Mouse (Mus musculus) hindbrain, embryonic 14.5 days (tissue): ENCODE data around the gene Hnrnpf. TPM values are rescaled to one million over a fixed set of nuclear protein-coding genes. Genes with fewer than 3 reads are reported as not detected.

Experiments used
- ATAC-seq: fragments of 200-750 bp; cut with Nextera tagmentation; 2 replicates; pipeline ENCODE4 v1.8.0; 2017; ENCODE audit warnings: moderate number of reproducible peaks, mild to moderate bottlenecking, moderate TSS enrichment, moderate library complexity; ENCODE audit not compliant: low FRiP score
- DNase-seq: peaks from one replicate; pipeline ENCODE4 v3.0.0-alpha.2; 2015; ENCODE audit warnings: low spot score
- H3K27ac ChIP-seq: fragments of 300-500 bp; sonication (generic); 2 replicates; pipeline ENCODE4 v1.5.1; 2014; ENCODE audit warnings: mild to moderate bottlenecking, moderate library complexity
- H3K27me3 ChIP-seq: fragments of 300-500 bp; sonication (generic); 2 replicates; pipeline ENCODE4 v1.6.1; 2014; ENCODE audit warnings: mild to moderate bottlenecking, low read length, mixed read lengths; ENCODE audit not compliant: control insufficient read depth, insufficient read depth
- H3K36me3 ChIP-seq: fragments of 300-500 bp; sonication (generic); replicated peaks from 2 replicates; pipeline ENCODE4 v1.6.1; 2014; ENCODE audit not compliant: control insufficient read depth, insufficient read depth
- H3K4me1 ChIP-seq: fragments of 300-500 bp; sonication (generic); replicated peaks from 2 replicates; pipeline ENCODE4 v1.6.1; 2014; ENCODE audit warnings: antibody characterized with exemption, low read length, mixed read lengths; ENCODE audit not compliant: control insufficient read depth, insufficient read depth
- H3K4me2 ChIP-seq: fragments of 300-500 bp; sonication (generic); replicated peaks from 2 replicates; pipeline ENCODE4 v1.6.1; 2014; ENCODE audit warnings: mild to moderate bottlenecking, moderate library complexity
- H3K4me3 ChIP-seq: fragments of 300-500 bp; sonication (generic); replicated peaks from 2 replicates; pipeline ENCODE4 v1.5.1; 2014; ENCODE audit warnings: mild to moderate bottlenecking, low read length
- H3K9ac ChIP-seq: fragments of 300-500 bp; sonication (generic); 2 replicates; pipeline ENCODE4 v1.6.1; 2014
- H3K9me3 ChIP-seq: fragments of 300-500 bp; sonication (generic); 2 replicates; pipeline ENCODE4 v1.6.1; 2016; ENCODE audit warnings: low read length; ENCODE audit not compliant: control insufficient read depth
- WGBS: fragments of 180-500 bp; shearing (Covaris S2); extraction: QIAGEN DNeasy Blood & Tissue Kit; methylation state at CpG from one replicate; pipeline ENCODE4 v1.1.7; 2014; 5-methylcytosine and 5-hydroxymethylcytosine counted together
- polyA plus RNA-seq: library from polyadenylated mRNA; unstranded; fragments of >200 nt; fragmentation: Nextera tagmentation; extraction: Ambion mirVana; gene quantifications from 2 replicates; pipeline ENCODE4 v1.2.1, GENCODE M21; 2014

Hnrnpf gene
- polyA plus RNA-seq = 254 and 284 TPM in 2 replicates

DNA sequence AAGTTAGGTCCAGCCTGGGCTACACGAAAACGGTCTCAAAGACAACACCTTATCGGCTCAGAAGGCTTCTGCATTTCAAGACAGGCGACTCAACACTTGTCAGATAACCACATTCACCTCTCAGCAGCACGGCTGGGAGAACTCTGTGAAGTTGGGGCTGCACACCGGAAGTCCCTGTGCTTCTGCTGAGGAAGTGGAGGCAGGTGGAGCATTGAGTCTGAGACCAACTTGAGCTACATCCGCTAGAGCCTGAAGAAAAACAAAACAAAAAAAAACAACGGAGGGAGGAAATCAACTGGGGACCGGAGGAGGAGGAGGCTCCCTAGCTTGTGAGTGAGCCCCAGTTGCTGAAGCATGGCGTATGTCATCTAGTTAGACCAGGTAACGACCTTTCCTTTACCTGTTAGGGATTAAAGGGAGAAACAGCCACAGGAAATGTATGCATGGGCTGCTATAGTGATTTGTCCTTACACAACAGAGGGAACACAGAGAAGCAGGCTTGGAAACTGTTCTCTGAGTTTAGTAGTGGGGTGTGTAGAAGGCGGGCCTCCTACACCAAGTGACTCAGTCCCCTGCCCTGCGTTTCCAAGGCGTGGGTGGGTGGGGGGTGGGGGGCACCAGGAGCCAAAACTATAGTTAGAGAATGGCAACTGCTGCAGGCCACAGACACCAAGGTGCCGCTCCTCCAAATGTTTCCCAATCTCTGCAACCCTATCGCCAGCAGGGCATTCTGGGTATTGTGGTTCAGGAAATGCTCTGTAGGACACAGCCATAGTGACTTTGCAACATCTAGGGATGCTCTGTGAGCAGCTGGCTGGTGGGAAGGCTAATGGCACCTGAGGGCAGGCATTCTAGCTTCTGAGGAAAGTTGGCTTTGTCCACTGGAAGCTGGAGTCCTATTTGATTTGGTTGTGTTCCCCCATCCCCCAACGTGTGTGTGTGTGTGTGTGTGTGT lies at the start of gene Hnrnpf:
Gene Hnrnpf (plus strand): TSS at position 199 of the 955 bp plus-strand sequence.
- 83% methylated on average over 17 of the region's 17 CpGs for WGBS
- no peak for ATAC-seq
- no peak within 1 kb of the TSS for H3K9ac ChIP-seq

DNA sequence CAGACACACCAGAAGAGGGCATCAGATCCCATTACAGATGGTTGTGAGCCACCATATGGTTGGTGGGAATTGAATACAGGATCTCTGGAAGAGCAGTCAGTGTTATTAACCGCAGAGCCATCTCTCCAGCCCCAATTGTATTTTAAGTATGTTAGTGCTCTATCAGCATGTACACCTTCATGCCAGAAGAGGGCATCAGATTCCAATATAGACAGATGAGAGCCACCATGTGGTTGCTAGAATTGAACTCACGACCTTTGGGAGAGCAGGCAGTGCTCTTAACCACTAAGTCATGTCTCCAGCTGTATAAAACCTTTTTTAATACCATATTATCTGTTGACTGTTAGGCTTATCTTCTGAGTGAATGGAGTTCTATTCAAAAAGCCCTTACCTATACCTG lies 48.4 kb upstream of the Hnrnpf start:
- Histone ChIP-seq H3K4me1 (no peaks in the 10 kb centered on the region), H3K27ac (no peak overlapping the region), H3K4me2 (no peak overlapping the region), H3K9me3 (no peaks in the 10 kb centered on the region), H3K4me3 (no peak overlapping the region), H3K9ac (no peak overlapping the region), H3K36me3 (peaks cover 31% of the 10 kb centered on the region), H3K27me3 (no peaks in the 10 kb centered on the region)
- no peak for DNase-seq
- no peak for ATAC-seq
- 62% methylated on average over 2 of the region's 2 CpGs for WGBS

More for the DNA sequence above, at the start of gene Hnrnpf:
- Histone ChIP-seq H3K27me3 (no peaks in the 10 kb centered on the region), H3K4me1 (peaks cover 3% of the 10 kb centered on the region; the same call in 1 of the 2 replicates), H3K27ac (no peak within 1 kb of the TSS), H3K36me3 (no peaks in the 10 kb centered on the region), H3K4me2 (no peak within 1 kb of the TSS), H3K9me3 (no peaks in the 10 kb centered on the region), H3K4me3 (no peak within 1 kb of the TSS)
- no peak for DNase-seq

GRCm38 (mm10) chr6:117857990-117858389 lies 42.1 kb upstream of the Hnrnpf start:
- H3K9me3 ChIP-seq = no peaks in the 10 kb centered on the region
- H3K36me3 ChIP-seq = no peaks in the 10 kb centered on the region
- 86% methylated on average over 1 of the region's 1 CpGs for WGBS
- no peaks in the 10 kb centered on the region for H3K4me1 ChIP-seq
- DNase-seq (no peak), ATAC-seq (no peak)
- H3K4me3 ChIP-seq = no peak overlapping the region
- H3K9ac ChIP-seq = no peak overlapping the region
- no peaks in the 10 kb centered on the region for H3K27me3 ChIP-seq
- no peak overlapping the region for H3K27ac ChIP-seq
- H3K4me2 ChIP-seq = no peak overlapping the region

DNA sequence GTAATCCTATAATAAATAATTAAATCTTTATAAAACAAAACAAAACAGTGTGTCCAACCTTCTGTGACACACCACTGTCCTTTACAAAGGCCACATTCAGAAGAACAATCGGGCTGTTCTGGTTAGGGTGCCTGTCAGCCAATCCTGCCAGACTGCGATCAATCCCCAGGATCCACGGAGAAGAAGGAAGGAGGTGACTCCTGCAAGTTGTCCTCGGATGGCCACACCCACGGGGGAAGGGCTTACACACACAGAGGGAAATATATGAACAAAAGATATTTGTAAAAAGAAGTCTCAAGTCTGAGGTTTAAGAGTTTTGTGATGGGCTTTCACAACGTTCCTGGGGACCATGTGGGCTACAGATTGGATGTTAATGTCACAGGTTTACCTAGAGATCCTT lies 38.3 kb upstream of the Hnrnpf start, which contains the start of gene Zfp239:
Gene Zfp239 (plus strand): TSS at position 253 of the 400 bp plus-strand sequence.
- DNase-seq (no peak), ATAC-seq (no peak)
- 68% methylated on average over 6 of the region's 6 CpGs for WGBS

DNA sequence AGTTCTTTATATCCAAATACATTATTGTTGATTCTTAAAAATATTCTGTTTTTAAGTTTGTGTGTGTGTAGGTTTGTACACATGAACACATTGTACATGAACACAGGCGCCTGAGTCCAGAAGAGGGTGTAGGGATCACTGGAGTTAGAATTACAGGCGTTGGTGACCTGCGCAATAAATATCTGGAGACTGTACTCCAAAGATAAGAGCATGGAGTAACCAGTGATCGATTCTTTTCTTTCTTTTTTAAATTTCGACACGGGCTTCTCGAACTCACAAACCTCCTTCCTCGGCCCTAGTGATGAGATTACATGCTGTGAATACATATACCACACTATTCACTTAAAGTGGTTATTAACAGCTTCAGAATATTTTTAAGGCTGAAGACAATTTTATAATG lies 37.7 kb upstream of the Hnrnpf start:
- Histone ChIP-seq H3K27me3 (no peaks in the 10 kb centered on the region), H3K4me1 (peaks cover 5% of the 10 kb centered on the region; the same call in 1 of the 2 replicates), H3K9ac (no peak overlapping the region), H3K27ac (no peak overlapping the region), H3K4me2 (peak overlapping the region; percentile 93), H3K4me3 (peak overlapping the region; percentile 91; the same call in 1 of the 2 replicates), H3K36me3 (no peaks in the 10 kb centered on the region), H3K9me3 (no peaks in the 10 kb centered on the region)
- DNase-seq (no peak), ATAC-seq (no peak)
- 78% methylated on average over 8 of the region's 8 CpGs for WGBS

More for the DNA sequence above, 38.3 kb upstream of the Hnrnpf start, which contains the start of gene Zfp239:
- Histone ChIP-seq H3K4me3 (peak within 1 kb of the TSS; percentile 91), H3K27me3 (no peaks in the 10 kb centered on the region), H3K9me3 (no peaks in the 10 kb centered on the region), H3K27ac (no peak within 1 kb of the TSS), H3K4me1 (peaks cover 5% of the 10 kb centered on the region; the same call in 1 of the 2 replicates), H3K9ac (peak within 1 kb of the TSS; percentile 85), H3K4me2 (peak within 1 kb of the TSS; percentile 93), H3K36me3 (no peaks in the 10 kb centered on the region)

DNA sequence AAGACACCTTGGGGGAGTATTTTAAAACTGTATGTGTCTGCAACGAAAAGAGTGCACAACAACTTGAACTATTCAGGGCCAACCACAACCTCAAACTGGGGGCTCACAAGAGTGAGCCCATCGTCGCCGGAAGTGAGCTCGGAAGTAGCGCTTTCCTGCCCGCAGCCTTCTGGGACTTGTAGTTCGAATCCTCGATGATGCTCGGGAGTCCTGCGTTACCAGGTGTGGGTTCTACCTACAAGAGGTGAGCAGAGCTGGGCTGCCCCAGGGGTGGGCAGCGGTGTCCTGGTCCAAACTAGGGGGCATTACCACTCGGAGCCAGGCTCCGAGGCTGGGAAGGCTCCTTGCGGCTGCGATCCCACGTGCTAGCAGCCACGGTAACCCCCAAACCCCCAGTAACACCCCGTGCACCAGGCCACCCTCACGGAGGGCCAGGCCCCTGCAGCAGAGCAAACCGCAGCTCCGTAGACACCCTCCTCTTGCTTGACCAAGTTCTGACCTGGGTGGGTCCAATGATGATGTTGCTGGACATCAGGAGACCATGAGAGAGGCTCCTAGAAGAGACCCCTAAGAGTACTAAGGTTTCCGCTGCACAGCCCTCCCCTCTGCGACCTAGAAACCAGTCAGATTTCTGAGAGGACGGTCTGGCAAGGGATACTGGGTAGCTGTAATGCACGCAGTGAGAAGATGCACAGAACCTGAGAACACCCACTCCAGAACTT lies 37.1 kb upstream of the Hnrnpf start:
- Histone ChIP-seq H3K9ac (peak overlapping the region; percentile 85), H3K4me3 (peak overlapping the region; percentile 91), H3K4me2 (peak overlapping the region; percentile 93), H3K9me3 (no peaks in the 10 kb centered on the region), H3K27me3 (no peaks in the 10 kb centered on the region), H3K27ac (no peak overlapping the region), H3K4me1 (peaks cover 5% of the 10 kb centered on the region; the same call in 1 of the 2 replicates), H3K36me3 (no peaks in the 10 kb centered on the region)
- DNase-seq (peak; percentile 73), ATAC-seq (peak; percentile 92)
- WGBS = 3% methylated on average over 26 of the region's 26 CpGs

DNA sequence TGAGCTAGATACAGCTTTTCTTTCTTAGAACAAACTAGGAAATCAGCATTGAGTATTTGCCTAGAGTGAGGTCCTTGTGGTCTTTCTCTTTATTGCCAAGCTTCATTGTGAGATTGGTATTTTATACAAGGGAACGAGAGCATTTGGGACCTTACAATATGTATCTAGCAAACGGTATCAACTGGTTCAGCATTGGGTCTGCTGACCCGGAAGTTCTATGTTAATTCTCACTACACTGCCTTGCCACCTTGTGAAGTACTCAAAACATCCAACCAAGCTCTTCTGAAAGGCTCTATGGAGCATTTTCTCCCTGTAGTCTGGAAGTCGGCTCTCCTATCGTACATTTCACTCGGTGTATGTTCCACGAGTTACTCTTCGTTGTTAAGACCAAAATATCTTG lies 36.4 kb upstream of the Hnrnpf start:
- peak overlapping the region; percentile 93 for H3K4me2 ChIP-seq
- H3K27ac ChIP-seq = no peak overlapping the region
- peaks cover 5% of the 10 kb centered on the region; the same call in 1 of the 2 replicates for H3K4me1 ChIP-seq
- ATAC-seq = no peak
- H3K36me3 ChIP-seq = no peaks in the 10 kb centered on the region
- no peaks in the 10 kb centered on the region for H3K9me3 ChIP-seq
- DNase-seq = no peak
- peak overlapping the region; percentile 91 for H3K4me3 ChIP-seq
- 95% methylated on average over 8 of the region's 8 CpGs for WGBS
- H3K27me3 ChIP-seq = no peaks in the 10 kb centered on the region
- H3K9ac ChIP-seq = peak overlapping the region; percentile 85

DNA sequence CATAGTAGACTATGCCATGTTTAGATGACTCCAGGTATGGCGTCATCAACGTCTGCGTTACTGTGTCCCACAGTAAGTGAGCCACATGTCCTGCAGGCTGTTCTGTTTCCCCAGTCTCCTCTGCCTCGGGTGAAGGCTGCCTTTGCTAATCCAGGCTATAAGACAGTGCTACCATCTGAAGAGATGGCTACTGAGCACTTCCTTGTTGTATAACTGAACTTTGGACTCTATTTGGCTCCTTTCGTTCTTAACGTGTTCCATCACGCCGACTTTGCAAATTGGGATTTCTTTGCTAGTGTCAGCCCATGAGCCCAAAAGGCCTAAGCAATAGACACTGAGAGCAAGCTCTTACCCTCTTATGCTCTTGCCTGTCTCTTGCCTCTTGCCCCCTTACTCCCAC lies 31.9 kb upstream of the Hnrnpf start:
- Histone ChIP-seq H3K9ac (no peak overlapping the region), H3K4me3 (no peak overlapping the region), H3K36me3 (peaks cover 4% of the 10 kb centered on the region; the same call in 1 of the 2 replicates), H3K4me1 (peaks cover 5% of the 10 kb centered on the region; the same call in 1 of the 2 replicates), H3K9me3 (no peaks in the 10 kb centered on the region), H3K4me2 (no peak overlapping the region), H3K27me3 (no peaks in the 10 kb centered on the region), H3K27ac (no peak overlapping the region)
- ATAC-seq = no peak
- DNase-seq = no peak
- WGBS = 94% methylated on average over 8 of the region's 8 CpGs

GRCm38 (mm10) chr6:117871034-117871433 lies 29.1 kb upstream of the Hnrnpf start:
- peaks cover 4% of the 10 kb centered on the region; the same call in 1 of the 2 replicates for H3K36me3 ChIP-seq
- no peaks in the 10 kb centered on the region for H3K4me1 ChIP-seq
- H3K9ac ChIP-seq = no peak overlapping the region
- WGBS = 85% methylated on average over 14 of the region's 14 CpGs
- DNase-seq (no peak), ATAC-seq (no peak)
- H3K9me3 ChIP-seq = no peaks in the 10 kb centered on the region
- H3K27ac ChIP-seq = no peak overlapping the region
- H3K4me3 ChIP-seq = no peak overlapping the region
- H3K4me2 ChIP-seq = no peak overlapping the region
- no peaks in the 10 kb centered on the region for H3K27me3 ChIP-seq
